Mouse (Mus musculus) forebrain, embryonic 15.5 days (tissue): ENCODE results near the gene 1700037H04Rik. TPM values are rescaled to one million over a fixed set of nuclear protein-coding genes. Genes with fewer than 3 reads are reported as not detected.

ENCODE experiments used
- ATAC-seq: fragments of 200-750 bp; cut with Nextera tagmentation; replicated peaks from 2 replicates; pipeline ENCODE4 v1.8.0; 2017; ENCODE audit warnings: mild to moderate bottlenecking, moderate TSS enrichment, moderate library complexity
- H3K27ac ChIP-seq: fragments of 300-500 bp; sonication (generic); replicated peaks from 2 replicates; pipeline ENCODE4 v1.5.1; 2015; ENCODE audit warnings: mild to moderate bottlenecking, inconsistent platforms
- H3K27me3 ChIP-seq: fragments of 300-500 bp; sonication (generic); 2 replicates; pipeline ENCODE4 v1.6.1; 2015; ENCODE audit warnings: inconsistent platforms
- H3K36me3 ChIP-seq: fragments of 300-500 bp; sonication (generic); 2 replicates; pipeline ENCODE4 v1.6.1; 2015; ENCODE audit warnings: mild to moderate bottlenecking, inconsistent platforms
- H3K4me1 ChIP-seq: fragments of 300-500 bp; sonication (generic); 2 replicates; pipeline ENCODE4 v1.6.1; 2015; ENCODE audit warnings: inconsistent platforms
- H3K4me2 ChIP-seq: fragments of 300-500 bp; sonication (generic); replicated peaks from 2 replicates; pipeline ENCODE4 v1.6.1; 2015; ENCODE audit warnings: mild to moderate bottlenecking, inconsistent platforms
- H3K4me3 ChIP-seq: fragments of 300-500 bp; sonication (generic); 2 replicates; pipeline ENCODE4 v1.5.1; 2015; ENCODE audit warnings: mild to moderate bottlenecking, inconsistent platforms
- H3K9ac ChIP-seq: fragments of 300-500 bp; sonication (generic); replicated peaks from 2 replicates; pipeline ENCODE4 v1.6.1; 2015; ENCODE audit warnings: mild to moderate bottlenecking, inconsistent platforms
- H3K9me3 ChIP-seq: fragments of 300-500 bp; sonication (generic); 2 replicates; pipeline ENCODE4 v1.6.1; 2016; ENCODE audit warnings: inconsistent platforms
- WGBS: fragments of 180-500 bp; shearing (Covaris S2); methylation state at CpG from one replicate; pipeline ENCODE4 v1.1.7; 2015; ENCODE audit warnings: mixed read lengths; 5-methylcytosine and 5-hydroxymethylcytosine counted together
- polyA plus RNA-seq: library from polyadenylated mRNA; unstranded; fragments of >200 nt; fragmentation: Nextera tagmentation; extraction: Ambion mirVana; gene quantifications from 2 replicates; pipeline ENCODE4 v1.2.1, GENCODE M21; 2015

1700037H04Rik gene
- polyA plus RNA-seq, 1 experiment from 2014 or later = 88.7 TPM

DNA sequence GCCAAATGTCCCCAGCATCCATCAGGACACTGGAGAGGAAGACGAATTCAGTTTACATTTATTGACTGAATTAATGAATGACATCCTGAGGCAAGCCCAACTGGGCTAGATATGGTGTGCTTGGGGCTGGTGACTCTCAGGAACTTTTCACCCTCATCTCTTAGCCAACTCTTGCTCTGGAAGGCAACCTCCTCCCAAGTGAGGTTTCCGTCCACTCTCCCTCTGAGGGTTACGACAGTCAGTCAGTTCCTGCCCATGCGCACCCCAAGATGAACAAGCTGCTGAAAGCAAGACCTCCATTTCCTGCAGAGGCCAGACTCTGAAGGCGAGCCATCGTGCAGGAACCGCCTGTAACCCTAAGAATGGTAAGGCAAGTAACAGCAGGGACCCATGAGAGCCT, 2.9 kb downstream of the 1700037H04Rik start:
- no peak for ATAC-seq
- Histone ChIP-seq H3K36me3 (no peaks in the 10 kb centered on the region), H3K4me2 (no peak overlapping the region), H3K9ac (no peak overlapping the region), H3K27ac (no peak overlapping the region), H3K9me3 (no peaks in the 10 kb centered on the region), H3K4me1 (peaks cover 30% of the 10 kb centered on the region), H3K27me3 (no peaks in the 10 kb centered on the region), H3K4me3 (no peak overlapping the region)
- 93% methylated on average over 7 of the region's 7 CpGs for WGBS

DNA sequence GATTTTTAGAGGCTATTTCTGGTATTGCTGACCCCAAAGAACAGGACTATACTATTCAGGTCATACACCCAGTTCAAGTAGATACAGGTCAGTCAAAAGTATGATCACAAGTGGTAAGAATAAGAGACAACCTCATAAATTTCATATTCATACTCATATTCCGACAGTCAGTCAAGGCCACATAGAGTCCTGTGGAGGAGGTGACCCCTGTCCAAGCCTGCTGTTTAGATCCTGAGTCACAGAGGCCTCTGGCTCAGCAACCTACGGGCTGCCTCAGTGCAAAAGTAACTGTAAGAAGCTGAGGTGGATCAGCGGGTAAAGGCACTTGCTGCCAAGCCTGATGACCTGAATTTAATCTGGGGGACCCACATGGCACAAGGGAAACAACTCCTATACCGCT, 5.8 kb downstream of the 1700037H04Rik start:
- WGBS = 86% methylated on average over 4 of the region's 4 CpGs
- Histone ChIP-seq H3K9ac (no peak overlapping the region), H3K27me3 (no peaks in the 10 kb centered on the region), H3K27ac (no peak overlapping the region), H3K4me3 (no peak overlapping the region), H3K4me1 (peaks cover 21% of the 10 kb centered on the region), H3K9me3 (no peaks in the 10 kb centered on the region), H3K36me3 (peaks cover 21% of the 10 kb centered on the region), H3K4me2 (no peak overlapping the region)
- no peak for ATAC-seq

DNA sequence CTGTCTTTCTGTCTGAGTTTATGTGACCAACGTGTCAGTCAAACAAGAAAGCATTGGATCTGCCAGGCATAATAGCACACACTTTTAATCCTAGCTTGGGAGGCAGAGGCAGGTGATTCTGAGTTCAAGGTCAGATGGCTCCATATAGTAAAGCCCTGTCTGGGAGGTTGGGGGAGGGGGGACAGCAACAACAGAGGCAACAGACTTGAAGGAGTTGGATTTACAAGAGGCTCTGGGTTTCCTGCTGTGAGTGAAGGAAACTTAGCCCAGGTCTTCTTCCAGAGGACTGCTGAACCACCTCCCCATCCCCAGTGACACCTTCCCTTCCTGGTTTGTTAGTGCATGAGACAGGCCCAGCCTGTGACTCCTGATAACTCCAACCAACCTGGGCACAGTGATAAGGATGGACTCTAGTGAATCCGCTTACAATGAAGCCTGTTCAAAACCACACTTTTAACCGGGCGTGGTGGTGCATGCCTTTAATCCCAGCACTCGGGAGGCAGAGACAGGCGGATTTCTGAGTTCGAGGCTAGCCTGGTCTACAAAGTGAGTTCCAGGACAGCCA, 7.6 kb downstream of the 1700037H04Rik start:
- H3K36me3 ChIP-seq = peaks cover 37% of the 10 kb centered on the region
- 92% methylated on average over 7 of the region's 7 CpGs for WGBS

DNA sequence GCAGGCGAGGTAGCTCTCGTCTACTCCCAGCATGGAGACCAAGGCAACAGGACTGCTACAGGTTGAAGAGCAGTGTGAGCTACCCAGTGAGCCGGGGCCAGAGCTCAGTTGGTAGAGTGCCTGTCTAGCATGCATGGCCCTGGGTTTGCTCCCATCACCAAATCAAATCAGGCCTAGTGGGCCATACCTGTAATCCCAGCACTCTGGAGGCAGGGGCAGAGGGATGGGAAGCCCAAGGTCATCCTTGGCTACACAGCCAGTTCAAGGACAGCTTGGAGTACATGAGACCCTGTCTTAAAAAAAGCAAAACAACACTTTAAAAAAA, 10.7 kb downstream of the 1700037H04Rik start:
- no peaks in the 10 kb centered on the region for H3K27me3 ChIP-seq
- H3K36me3 ChIP-seq = peaks cover 59% of the 10 kb centered on the region
- no peaks in the 10 kb centered on the region for H3K4me1 ChIP-seq
- H3K9ac ChIP-seq = no peak overlapping the region
- H3K9me3 ChIP-seq = no peaks in the 10 kb centered on the region
- no peak overlapping the region for H3K4me2 ChIP-seq
- H3K4me3 ChIP-seq = no peak overlapping the region
- WGBS = 95% methylated on average over 3 of the region's 3 CpGs
- H3K27ac ChIP-seq = no peak overlapping the region
- no peak for ATAC-seq

More for the DNA sequence above, 7.6 kb downstream of the 1700037H04Rik start:
- no peak overlapping the region for H3K27ac ChIP-seq
- no peak for ATAC-seq
- H3K27me3 ChIP-seq = no peaks in the 10 kb centered on the region
- no peak overlapping the region for H3K4me2 ChIP-seq
- H3K9me3 ChIP-seq = no peaks in the 10 kb centered on the region
- H3K9ac ChIP-seq = no peak overlapping the region
- H3K4me3 ChIP-seq = no peak overlapping the region
- 0 out of 2 replicates have a peak, but pooled peaks cover 3% of the 10 kb centered on the region for H3K4me1 ChIP-seq

DNA sequence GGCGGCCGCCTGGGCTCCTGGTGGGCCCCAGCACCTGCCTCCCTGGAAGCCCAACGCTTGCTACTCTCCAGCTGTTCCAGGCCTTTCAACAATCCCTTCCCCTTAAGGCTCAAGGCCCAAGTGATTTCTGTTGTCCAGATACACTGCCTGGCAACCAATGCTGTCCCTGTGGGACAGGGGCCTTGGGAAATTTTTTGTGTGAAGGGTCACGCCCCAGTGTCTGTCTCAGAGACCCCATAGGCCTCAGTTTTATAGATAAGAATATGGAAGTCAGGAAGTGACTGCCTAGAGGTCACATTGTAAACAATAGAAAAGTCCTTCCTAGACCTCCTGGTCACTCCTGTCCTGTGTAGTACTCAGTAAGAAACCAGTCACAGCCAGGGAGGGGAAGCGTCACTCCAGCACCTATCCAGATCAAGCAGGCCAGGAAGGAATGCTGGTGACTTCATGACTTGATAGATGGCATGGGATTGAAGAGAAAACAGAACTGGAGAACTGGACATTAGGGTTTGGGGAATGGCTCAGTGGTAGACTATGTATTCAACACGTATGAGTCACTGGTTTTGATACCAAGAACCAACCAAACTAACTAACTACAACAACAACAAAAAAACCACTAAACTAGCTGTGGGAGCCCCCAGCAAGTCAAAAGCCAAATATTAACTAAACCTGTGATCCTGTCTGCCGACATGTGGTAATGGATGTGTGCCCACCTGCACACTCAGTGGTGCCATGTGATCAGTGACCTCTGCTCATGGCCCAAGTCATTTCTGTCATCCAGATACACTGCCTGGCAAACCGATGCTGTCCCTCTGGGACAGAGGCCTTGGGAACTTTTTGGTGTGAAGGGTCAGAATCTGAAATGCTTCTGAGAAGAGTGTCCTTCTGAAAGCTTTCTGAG, 11.3 kb downstream of the 1700037H04Rik start:
- Histone ChIP-seq H3K27me3 (no peaks in the 10 kb centered on the region), H3K4me3 (no peak overlapping the region), H3K36me3 (peaks cover 61% of the 10 kb centered on the region), H3K9ac (no peak overlapping the region), H3K9me3 (no peaks in the 10 kb centered on the region), H3K4me1 (no peaks in the 10 kb centered on the region), H3K4me2 (no peak overlapping the region), H3K27ac (no peak overlapping the region)
- ATAC-seq = no peak
- WGBS = 91% methylated on average over 8 of the region's 8 CpGs

DNA sequence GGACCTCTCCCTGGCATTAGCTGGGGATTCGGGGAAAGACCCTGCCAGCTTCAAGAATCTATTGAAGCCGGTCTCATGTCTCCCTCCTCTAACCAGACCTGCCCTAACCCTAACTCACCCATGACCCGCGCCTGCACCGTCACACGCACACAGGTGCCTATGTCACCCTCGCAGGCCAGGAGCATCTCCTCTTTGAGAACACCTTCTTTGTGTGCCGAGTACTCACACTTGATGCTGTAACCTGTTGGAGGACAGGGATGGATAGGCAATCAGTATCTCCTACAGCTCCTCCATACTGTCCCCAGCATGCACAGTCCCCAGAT, 12.9 kb downstream of the 1700037H04Rik start:
- 93% methylated on average over 8 of the region's 8 CpGs for WGBS
- no peak overlapping the region for H3K9ac ChIP-seq
- H3K27ac ChIP-seq = no peak overlapping the region
- no peak overlapping the region for H3K4me3 ChIP-seq
- no peaks in the 10 kb centered on the region for H3K4me1 ChIP-seq
- no peaks in the 10 kb centered on the region for H3K27me3 ChIP-seq
- no peaks in the 10 kb centered on the region for H3K9me3 ChIP-seq
- peaks cover 65% of the 10 kb centered on the region for H3K36me3 ChIP-seq
- no peak overlapping the region for H3K4me2 ChIP-seq
- no peak for ATAC-seq

DNA sequence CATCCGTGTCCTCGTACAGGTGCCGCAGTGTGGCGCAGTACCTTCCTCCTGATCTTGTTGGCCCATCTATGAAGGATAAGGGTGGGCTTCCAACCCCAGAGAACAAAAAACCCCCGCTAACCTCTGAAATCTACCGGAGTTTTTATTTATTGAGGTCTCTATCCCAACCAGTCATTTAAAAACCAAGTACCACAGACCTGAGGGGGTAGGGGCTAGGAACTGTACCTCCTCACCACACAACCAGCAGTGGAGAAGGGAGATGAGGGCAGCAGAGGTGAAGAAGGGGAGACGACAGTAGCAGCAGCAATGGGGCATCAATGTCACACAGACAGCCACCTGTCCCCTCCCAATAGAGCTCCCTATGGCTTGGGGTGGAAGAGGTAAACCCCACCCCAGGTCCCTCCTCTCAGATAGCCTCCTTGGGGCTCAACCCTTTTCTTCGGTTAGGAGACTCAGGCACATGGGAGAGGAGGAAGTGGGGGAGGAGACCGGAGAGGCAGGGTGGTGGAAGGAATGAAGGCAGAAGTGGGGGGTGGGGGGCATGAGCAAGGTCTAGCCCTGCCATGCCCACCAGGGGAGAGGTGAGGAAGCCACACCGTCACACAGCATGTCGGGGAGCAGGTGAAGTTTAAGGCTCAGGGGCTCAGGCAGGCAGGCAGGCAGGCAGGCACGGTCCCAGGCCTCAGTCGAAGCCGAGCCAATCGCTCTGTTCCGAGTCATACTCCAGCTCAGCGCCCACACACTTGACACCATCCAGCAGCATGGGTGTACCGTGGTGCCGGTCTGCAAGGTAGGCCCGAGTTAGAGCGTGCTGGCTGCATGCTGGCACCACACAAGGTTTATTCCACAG, 13.5 kb downstream of the 1700037H04Rik start:
- no peak for ATAC-seq
- Histone ChIP-seq H3K4me3 (no peak overlapping the region), H3K27me3 (no peaks in the 10 kb centered on the region), H3K9me3 (no peaks in the 10 kb centered on the region), H3K36me3 (peaks cover 63% of the 10 kb centered on the region), H3K27ac (no peak overlapping the region), H3K4me1 (no peaks in the 10 kb centered on the region), H3K9ac (no peak overlapping the region), H3K4me2 (no peak overlapping the region)
- 93% methylated on average over 21 of the region's 21 CpGs for WGBS

DNA sequence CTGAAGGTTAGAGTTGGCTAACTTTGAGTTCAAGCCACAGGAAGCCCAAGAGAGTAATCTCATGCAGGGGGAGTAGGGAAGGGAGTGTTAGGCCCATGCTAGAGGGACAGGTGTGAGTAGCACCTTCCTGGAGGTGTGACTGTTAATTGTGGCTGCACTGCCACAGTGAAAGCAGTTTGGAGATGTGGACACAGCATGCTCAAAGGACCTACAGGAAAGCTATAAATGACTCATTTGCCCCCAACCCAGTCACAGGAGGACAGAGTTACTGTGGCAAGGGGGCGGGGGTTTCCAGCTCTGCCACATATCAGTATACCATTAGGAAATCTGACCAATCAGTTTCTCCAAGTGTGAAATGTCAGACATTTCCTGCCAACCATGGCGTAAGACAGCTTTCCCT, 14.3 kb downstream of the 1700037H04Rik start:
- no peaks in the 10 kb centered on the region for H3K4me1 ChIP-seq
- no peak overlapping the region for H3K4me3 ChIP-seq
- no peak overlapping the region for H3K9ac ChIP-seq
- H3K9me3 ChIP-seq = no peaks in the 10 kb centered on the region
- no peaks in the 10 kb centered on the region for H3K27me3 ChIP-seq
- no peak overlapping the region for H3K27ac ChIP-seq
- 99% methylated on average over 2 of the region's 2 CpGs for WGBS
- H3K36me3 ChIP-seq = peaks cover 55% of the 10 kb centered on the region
- H3K4me2 ChIP-seq = no peak overlapping the region
- no peak for ATAC-seq

DNA sequence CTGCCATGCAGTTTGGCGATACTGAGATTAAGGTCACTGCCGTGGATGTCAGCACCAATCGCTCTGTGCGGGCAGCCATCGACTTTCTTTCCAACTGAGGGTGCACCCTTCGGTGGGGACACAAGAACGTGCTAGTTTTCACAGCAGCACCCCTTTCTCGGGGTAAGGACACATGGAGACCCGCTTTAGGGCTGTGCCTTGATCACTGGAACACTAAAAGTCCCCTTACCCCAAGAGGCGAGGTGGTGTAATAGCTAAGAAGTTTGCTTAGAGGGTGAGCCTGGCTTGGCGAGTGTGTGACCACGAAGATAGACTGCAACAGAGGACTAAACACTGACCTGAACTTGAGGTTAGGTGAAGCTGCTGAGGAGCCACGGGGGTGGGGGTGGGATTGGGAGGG, 14.8 kb downstream of the 1700037H04Rik start:
- H3K27ac ChIP-seq = no peak overlapping the region
- no peak overlapping the region for H3K9ac ChIP-seq
- ATAC-seq = no peak
- no peak overlapping the region for H3K4me3 ChIP-seq
- no peaks in the 10 kb centered on the region for H3K27me3 ChIP-seq
- 73% methylated on average over 13 of the region's 13 CpGs for WGBS
- peaks cover 51% of the 10 kb centered on the region for H3K36me3 ChIP-seq
- no peaks in the 10 kb centered on the region for H3K4me1 ChIP-seq
- no peaks in the 10 kb centered on the region for H3K9me3 ChIP-seq
- no peak overlapping the region for H3K4me2 ChIP-seq

DNA sequence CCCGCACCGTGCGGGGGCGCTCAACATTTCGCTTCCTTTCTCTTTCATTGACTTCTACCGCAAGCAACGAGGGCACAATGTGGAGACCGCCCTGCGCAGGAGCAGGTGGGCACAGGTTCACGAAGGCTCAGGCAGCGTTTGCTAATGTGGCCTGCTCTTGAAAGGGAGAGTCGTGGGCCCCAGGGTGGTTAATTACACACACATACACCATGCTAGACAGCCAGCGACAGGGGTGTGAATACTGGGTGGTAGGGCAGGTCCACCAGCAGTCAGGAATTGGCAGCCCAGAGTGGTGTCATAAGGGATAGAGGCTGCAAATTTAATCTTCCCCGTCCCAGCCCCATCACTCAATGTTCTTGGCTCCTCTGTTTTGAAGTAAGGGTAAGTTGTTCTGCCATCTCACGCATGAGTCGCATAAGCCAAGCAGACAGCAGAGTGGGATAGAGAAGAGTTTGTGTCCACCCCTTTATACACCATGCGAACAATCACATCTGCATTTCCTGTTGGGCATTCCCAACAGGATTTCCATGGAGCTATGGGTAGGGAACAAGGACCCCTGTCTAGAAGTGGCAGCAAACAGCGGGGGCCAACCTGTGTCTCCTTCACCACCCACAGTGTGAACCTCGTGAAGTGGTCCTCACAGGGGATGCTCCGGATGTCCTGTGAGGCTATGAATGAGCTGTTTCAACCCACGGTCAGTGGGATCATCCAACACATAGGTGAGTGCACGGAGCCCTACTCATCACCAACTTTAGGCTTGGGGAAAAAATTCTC, 16.7 kb downstream of the 1700037H04Rik start:
- Histone ChIP-seq H3K36me3 (peaks cover 37% of the 10 kb centered on the region), H3K27me3 (no peaks in the 10 kb centered on the region), H3K9ac (no peak overlapping the region), H3K9me3 (no peaks in the 10 kb centered on the region), H3K4me1 (no peaks in the 10 kb centered on the region), H3K27ac (no peak overlapping the region), H3K4me2 (no peak overlapping the region), H3K4me3 (no peak overlapping the region)
- 67% methylated on average over 22 of the region's 22 CpGs for WGBS
- 0 out of 2 replicates have a peak, but pooled peaks have one; percentile 15 for ATAC-seq

DNA sequence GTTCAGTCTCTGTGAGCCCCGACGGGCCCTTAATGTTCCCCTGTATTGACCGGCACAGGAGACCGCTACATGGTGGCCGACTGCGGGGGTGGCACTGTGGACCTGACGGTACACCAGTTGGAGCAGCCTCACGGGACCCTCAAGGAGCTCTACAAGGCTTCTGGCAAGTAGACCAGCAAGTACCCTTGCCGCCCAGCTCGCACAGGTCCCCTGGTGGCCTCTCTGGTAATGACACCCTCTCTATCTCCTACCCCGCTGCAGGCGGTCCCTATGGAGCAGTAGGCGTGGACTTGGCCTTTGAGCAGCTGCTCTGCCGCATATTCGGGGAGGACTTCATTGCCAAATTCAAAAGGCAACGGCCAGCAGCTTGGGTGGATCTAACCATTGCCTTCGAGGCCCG, 17.3 kb downstream of the 1700037H04Rik start:
- ATAC-seq = peak; percentile 33; the same call in 1 of the 2 replicates
- Histone ChIP-seq H3K4me3 (no peak overlapping the region), H3K9me3 (no peaks in the 10 kb centered on the region), H3K27me3 (no peaks in the 10 kb centered on the region), H3K36me3 (peaks cover 31% of the 10 kb centered on the region), H3K4me1 (no peaks in the 10 kb centered on the region), H3K27ac (no peak overlapping the region), H3K9ac (no peak overlapping the region), H3K4me2 (no peak overlapping the region)
- WGBS = 34% methylated on average over 18 of the region's 18 CpGs
